Mouse (Mus musculus) embryonic facial prominence, embryonic 10.5 days (tissue): ENCODE results near the gene Acss1. TPM values are rescaled to one million over a fixed set of nuclear protein-coding genes. Genes with fewer than 3 reads are reported as not detected.

Experiments used
- DNase-seq: peaks from one replicate; pipeline ENCODE4 v3.0.0-alpha.2; 2017; ENCODE audit warnings: low spot score
- H3K27ac ChIP-seq: fragments of 300-500 bp; sonication (generic); replicated peaks from 2 replicates; pipeline ENCODE4 v1.5.1; 2016; ENCODE audit warnings: mild to moderate bottlenecking
- H3K27me3 ChIP-seq: fragments of 300-500 bp; sonication (generic); replicated peaks from 2 replicates; pipeline ENCODE4 v1.6.1; 2016; ENCODE audit warnings: low read depth, mild to moderate bottlenecking; ENCODE audit not compliant: poor library complexity, severe bottlenecking
- H3K36me3 ChIP-seq: fragments of 300-500 bp; sonication (generic); replicated peaks from 2 replicates; pipeline ENCODE4 v1.6.1; 2016; ENCODE audit warnings: mild to moderate bottlenecking, moderate library complexity
- H3K4me1 ChIP-seq: fragments of 300-500 bp; sonication (generic); 2 replicates; pipeline ENCODE4 v1.6.1; 2016
- H3K4me3 ChIP-seq: fragments of 300-500 bp; sonication (generic); 2 replicates; pipeline ENCODE4 v1.5.1; 2016; ENCODE audit warnings: mild to moderate bottlenecking, moderate library complexity
- H3K9me3 ChIP-seq: fragments of 300-500 bp; sonication (generic); 2 replicates; pipeline ENCODE4 v1.6.1; 2016; ENCODE audit warnings: mild to moderate bottlenecking
- WGBS: fragments of 180-500 bp; shearing (Covaris S2); methylation state at CpG from one replicate; pipeline ENCODE4 v1.1.7; 2016; 5-methylcytosine and 5-hydroxymethylcytosine counted together
- polyA plus RNA-seq: library from polyadenylated mRNA; unstranded; fragments of >200 nt; fragmentation: Nextera tagmentation; extraction: Ambion mirVana; gene quantifications from 2 replicates; pipeline ENCODE4 v1.2.1, GENCODE M21; 2016

Gene Acss1
- polyA plus RNA-seq, 1 experiment from 2014 or later = 9.3 TPM

DNA sequence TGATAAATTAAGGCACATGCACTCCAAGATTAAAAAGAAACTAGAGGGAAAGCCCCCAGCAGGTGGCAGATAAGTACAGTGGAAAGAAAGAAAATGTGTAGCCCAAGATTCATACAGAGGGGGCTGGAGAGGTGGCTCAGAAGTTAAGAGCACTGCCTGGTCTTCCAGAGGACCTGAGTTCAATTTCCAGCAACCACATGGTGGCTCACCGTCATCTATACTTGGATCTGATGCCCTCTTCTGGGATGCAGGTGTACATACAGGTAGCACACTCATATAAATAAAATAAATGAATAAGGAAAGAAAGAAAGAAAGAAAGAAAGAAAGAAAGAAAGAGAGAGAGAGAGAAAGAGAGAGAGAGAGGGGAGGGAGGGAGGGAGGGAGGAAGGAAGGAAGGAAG is 7.2 kb upstream of the Acss1 start:
- 38% methylated on average over 1 of the region's 1 CpGs for WGBS
- Histone ChIP-seq H3K4me1 (no peaks in the 10 kb centered on the region), H3K9me3 (no peaks in the 10 kb centered on the region), H3K36me3 (no peaks in the 10 kb centered on the region), H3K4me3 (no peak overlapping the region), H3K27ac (no peak overlapping the region), H3K27me3 (peaks cover 8% of the 10 kb centered on the region; the same call in 1 of the 2 replicates)
- DNase-seq = no peak

DNA sequence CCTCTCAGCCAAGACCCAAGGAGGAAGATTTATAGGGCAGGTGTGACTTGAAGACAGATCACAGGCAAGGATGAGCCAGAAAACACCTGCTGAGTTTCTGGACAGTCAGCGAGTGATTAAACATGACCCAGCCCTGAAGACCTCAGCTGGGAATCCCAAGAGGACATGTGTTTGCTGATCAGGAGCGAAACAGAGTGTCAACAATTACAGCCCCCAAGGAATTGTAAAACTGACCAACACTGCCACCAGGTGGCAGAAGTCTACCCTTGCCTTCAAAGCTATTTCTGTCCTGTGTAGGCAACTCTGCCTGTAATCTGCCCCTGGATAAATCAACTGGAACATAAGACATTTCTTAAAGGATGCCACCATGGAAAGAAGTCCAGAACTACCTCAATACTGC is 6.6 kb upstream of the Acss1 start:
- H3K4me3 ChIP-seq = no peak overlapping the region
- no peaks in the 10 kb centered on the region for H3K9me3 ChIP-seq
- H3K4me1 ChIP-seq = no peaks in the 10 kb centered on the region
- WGBS = 6% methylated on average over 2 of the region's 2 CpGs
- H3K27ac ChIP-seq = no peak overlapping the region
- peaks cover 14% of the 10 kb centered on the region for H3K27me3 ChIP-seq
- DNase-seq = peak; percentile 70
- no peaks in the 10 kb centered on the region for H3K36me3 ChIP-seq

DNA sequence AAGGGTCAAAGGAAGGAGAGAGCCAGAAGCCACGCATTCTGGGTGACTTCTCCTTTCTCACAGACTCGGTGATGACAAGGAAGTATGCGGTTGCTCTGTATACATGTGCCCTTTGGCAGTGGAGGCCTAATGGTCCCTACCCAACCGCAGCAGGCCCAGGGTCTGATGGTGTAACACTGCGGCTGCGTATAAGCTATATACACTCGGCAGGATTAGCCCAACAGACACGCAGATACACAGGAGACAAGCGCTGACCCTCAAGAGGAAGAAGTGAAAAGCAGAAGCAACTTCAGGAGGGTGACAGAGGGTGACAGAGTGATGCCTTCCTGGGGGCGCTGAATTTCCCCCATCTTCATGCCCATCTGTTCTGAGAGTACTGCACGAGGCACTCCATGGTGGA is 5.6 kb upstream of the Acss1 start:
- no peak overlapping the region for H3K4me3 ChIP-seq
- no peaks in the 10 kb centered on the region for H3K4me1 ChIP-seq
- H3K27me3 ChIP-seq = peaks cover 24% of the 10 kb centered on the region
- no peaks in the 10 kb centered on the region for H3K9me3 ChIP-seq
- H3K36me3 ChIP-seq = no peaks in the 10 kb centered on the region
- WGBS = 88% methylated on average over 11 of the region's 11 CpGs
- no peak overlapping the region for H3K27ac ChIP-seq
- DNase-seq = no peak

DNA sequence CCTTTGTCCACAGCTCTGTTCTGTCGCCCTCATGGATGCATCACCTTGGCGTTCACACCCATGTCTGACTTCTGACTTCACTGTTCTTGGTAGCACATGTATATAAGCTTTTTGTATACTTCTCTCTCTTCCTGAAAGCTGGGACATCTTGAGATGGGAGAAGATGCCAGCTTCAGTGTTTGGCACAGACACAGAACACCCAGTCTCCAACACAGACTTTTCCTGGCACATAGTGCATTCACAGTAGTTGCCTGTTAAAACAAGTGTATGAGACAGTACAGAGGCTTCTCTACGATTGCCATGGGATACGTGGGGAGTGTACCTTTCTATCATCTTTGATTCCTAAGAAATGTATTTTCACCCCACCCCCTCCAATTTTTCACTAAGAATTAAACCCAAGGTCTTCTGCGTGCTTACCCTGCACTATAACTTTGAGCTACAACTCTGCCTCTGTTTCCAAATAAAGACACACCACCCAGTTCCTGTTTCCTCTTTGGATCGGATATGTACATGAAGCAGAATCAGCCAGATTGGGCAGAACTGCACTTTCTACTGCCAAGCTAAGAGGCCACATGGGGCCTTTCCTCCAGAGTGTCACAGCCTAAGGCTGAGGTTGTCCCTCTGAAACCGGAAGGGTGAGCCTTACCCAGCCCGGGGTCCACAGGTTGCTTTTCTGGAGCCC is 3.5 kb upstream of the Acss1 start:
- Histone ChIP-seq H3K36me3 (no peaks in the 10 kb centered on the region), H3K4me1 (peaks cover 20% of the 10 kb centered on the region), H3K4me3 (no peak overlapping the region), H3K27me3 (peaks cover 46% of the 10 kb centered on the region), H3K27ac (no peak overlapping the region), H3K9me3 (no peaks in the 10 kb centered on the region)
- 85% methylated on average over 8 of the region's 8 CpGs for WGBS
- no peak for DNase-seq

DNA sequence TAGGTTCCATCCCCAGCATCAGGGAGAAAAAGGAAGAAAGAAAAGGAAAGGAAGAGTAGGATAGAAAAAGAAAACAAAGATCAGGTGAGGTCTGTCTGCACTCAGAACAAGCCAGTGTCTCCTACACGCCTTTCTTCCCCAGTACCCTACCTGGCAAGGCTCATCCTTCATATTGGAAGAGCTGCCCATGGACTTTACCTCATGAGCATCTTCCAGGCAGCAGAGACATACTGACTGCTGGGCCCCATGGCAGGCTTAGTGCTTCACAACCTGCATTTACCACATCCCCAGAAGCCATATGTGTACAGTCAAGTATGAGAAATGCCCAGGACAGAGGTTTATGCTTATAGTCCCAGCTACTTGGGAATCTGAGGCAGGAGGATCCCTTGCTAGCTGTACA is 2.6 kb upstream of the Acss1 start:
- peaks cover 22% of the 10 kb centered on the region for H3K4me1 ChIP-seq
- peaks cover 50% of the 10 kb centered on the region for H3K27me3 ChIP-seq
- H3K36me3 ChIP-seq = no peaks in the 10 kb centered on the region
- no peak overlapping the region for H3K4me3 ChIP-seq
- H3K9me3 ChIP-seq = no peaks in the 10 kb centered on the region
- no peak for DNase-seq
- H3K27ac ChIP-seq = no peak overlapping the region
- 89% methylated on average over 1 of the region's 1 CpGs for WGBS

DNA sequence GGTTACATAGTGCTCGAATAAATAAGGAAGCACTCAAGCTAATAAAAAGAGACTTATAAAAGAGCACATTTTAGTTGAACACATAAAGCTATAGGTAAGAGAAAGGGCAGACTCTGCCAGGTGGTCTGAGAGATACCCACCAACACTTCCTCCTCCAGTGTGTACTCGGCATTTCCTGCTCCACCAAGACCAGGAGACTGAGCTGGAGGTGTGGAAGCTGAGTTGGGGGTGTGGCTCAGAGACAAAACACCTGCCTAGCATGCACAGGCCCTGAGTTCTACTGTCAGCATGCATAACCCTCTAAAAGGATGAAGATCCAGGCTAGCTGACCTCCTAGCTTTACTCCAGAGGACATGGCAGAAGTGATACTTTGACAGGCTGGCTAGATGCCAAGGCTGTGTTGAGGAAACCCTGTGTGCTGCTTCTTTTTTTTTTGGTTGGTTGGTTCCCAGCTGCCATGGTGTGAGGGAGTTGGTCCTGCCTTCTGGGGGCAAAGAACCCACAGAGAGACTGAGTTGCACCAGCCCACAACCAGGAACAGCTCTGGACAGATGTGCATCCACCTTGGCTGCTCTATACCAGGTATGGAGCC is 1.2 kb upstream of the Acss1 start:
- Histone ChIP-seq H3K4me1 (peaks cover 28% of the 10 kb centered on the region), H3K9me3 (no peaks in the 10 kb centered on the region), H3K27ac (no peak overlapping the region), H3K4me3 (no peak overlapping the region), H3K36me3 (no peaks in the 10 kb centered on the region), H3K27me3 (peaks cover 61% of the 10 kb centered on the region)
- 70% methylated on average over 2 of the region's 2 CpGs for WGBS
- no peak for DNase-seq

DNA sequence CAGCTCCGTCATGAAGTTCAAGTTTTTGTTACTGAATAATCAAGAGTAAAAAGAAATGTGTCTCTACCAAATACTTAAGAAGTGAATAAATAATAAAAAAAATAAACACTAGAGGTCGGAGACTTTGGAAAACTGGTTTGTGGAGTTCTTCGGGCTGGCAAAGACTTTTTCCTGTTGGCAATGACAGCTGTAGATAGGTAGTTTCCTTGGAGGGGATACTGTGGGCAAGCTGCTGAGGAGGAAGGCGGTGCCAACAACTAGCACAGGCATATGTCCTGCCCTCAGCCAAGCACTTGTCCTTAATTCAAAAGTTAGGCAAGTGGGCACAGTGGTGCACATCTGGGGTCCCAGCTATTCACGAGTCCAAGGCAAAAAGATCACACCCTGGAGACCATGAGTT is 656 bp upstream of the Acss1 start:
- Histone ChIP-seq H3K27me3 (peaks cover 61% of the 10 kb centered on the region), H3K27ac (no peak overlapping the region), H3K4me1 (peaks cover 28% of the 10 kb centered on the region), H3K9me3 (no peaks in the 10 kb centered on the region), H3K36me3 (no peaks in the 10 kb centered on the region), H3K4me3 (no peak overlapping the region)
- DNase-seq = no peak
- 89% methylated on average over 5 of the region's 5 CpGs for WGBS

DNA sequence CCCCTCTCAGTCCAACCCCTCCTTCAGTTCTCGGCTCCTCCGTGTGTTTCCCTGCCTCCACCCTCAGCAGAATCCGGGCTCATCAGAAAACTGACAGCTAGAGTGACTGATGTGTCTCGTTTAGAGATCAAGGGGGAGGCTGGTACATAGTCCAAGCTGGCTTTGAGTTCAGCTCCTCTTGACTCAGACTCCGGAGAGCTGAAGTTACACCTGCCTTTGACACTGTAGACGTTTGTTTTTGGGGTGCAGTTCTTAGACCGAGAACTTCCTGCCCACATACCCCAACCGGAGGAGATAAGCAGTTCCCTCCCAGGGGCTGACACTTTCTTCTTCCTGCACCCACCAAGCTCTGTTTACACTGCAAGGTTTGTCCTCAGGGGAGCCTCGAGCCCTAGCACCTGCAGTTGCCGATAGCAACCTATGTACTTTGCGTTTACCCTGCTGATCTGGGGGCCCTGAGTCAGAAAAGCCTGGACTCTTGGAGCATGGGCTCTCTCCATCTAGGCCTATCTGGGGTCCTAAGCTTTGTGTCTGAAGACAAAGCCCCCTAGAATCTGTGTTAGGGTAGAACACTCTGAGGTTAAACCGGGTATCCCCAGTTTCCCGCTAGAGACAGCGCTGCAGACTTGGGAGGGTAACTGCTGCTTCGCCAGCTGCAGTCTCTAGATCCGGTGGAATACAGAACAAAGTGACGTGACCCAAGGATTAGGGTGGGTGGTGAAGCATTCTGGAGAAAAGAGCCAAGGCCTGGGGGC is 1.1 kb downstream of the Acss1 start:
- Histone ChIP-seq H3K27me3 (peaks cover 61% of the 10 kb centered on the region), H3K36me3 (no peaks in the 10 kb centered on the region), H3K9me3 (no peaks in the 10 kb centered on the region), H3K27ac (peak overlapping the region; percentile 81), H3K4me1 (peaks cover 28% of the 10 kb centered on the region), H3K4me3 (peak overlapping the region; percentile 78)
- peak; percentile 26 for DNase-seq
- WGBS = 3% methylated on average over 17 of the region's 17 CpGs

DNA sequence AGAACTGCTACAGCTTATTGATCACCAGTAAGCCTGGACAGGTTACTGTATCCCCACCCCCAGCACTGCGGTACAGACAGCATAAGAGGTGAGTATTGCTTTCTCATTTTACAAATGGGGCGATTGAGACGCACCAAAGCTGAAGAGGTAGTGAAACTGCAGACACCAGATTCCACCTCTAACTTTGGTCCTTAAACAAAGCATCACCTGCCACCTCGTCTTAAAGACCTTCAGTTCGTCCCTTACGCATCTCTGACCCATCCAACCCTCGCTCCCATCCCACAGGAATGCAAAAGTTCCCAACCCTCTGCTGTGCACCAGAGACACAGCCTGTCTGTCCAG is 1.6 kb downstream of the Acss1 start:
- Histone ChIP-seq H3K27ac (0 out of 2 replicates have a peak overlapping the region, but pooled peaks have one; percentile 81), H3K36me3 (no peaks in the 10 kb centered on the region), H3K4me3 (peak overlapping the region; percentile 78), H3K9me3 (no peaks in the 10 kb centered on the region), H3K4me1 (peaks cover 28% of the 10 kb centered on the region), H3K27me3 (peaks cover 61% of the 10 kb centered on the region)
- no peak for DNase-seq
- 48% methylated on average over 7 of the region's 7 CpGs for WGBS

DNA sequence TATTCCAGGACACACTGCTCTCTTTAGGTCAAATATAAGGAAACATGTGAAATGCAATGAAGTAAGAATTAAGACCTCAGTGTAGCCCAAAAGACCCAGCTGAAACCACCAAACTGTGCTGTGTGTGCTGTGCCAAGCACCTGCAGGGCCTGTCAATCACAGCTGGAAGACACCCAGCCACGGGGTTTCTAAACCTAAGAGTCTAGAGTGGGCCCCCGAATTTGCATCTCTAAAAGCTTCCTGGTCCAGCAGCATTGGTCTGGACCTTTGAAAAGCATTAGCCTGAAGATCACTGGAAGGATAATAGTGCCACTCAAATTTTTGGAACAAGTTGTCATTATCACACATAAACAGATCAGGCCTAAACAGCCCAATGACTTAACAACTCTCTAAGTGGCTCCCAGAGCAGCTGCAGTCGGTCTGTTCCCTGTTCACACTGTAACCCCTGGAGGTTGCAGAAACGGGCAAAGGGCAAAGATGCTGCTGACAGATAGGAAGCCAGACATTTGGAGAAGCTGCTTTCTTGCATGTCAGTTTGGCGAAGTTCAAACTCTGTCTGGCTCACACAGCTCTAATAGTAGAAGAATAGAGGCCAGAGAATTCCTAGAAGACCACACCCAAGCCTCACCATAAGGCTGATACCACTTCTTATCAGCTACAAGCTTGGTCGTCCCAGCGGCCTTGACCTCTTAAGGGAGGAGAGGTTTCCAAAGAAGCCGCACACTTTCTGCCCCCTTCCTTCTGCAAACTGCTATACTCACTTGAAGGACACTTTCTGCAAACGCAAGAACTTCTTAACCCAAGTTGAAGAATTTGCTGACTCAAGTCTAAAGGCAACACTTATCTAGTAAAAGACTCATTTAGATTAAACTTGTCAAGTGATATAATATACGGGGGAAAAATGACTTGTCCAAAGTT is 2.5 kb downstream of the Acss1 start:
- no peaks in the 10 kb centered on the region for H3K9me3 ChIP-seq
- H3K4me1 ChIP-seq = peaks cover 28% of the 10 kb centered on the region
- H3K36me3 ChIP-seq = no peaks in the 10 kb centered on the region
- H3K4me3 ChIP-seq = no peak overlapping the region
- peaks cover 55% of the 10 kb centered on the region for H3K27me3 ChIP-seq
- no peak overlapping the region for H3K27ac ChIP-seq
- no peak for DNase-seq
- 58% methylated on average over 10 of the region's 10 CpGs for WGBS

DNA sequence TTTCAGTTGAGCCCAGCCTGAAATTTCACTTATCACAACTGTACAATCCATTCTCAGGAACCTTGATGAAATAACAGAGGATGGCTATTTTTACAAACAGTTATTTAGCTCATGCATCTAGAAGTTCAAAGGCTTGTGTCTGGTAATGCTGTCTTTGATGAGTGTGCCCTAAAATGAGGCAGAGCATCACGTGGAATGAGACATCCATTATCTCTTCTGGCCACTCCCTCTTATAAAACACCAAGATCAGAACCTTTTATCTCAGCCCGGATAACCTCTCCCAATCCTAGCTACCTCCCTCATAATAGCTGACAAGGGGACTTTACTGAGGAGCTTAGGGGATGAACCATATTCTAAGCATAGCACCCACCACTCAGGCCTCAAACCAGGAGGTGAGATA is 3.3 kb downstream of the Acss1 start:
- WGBS = 72% methylated on average over 2 of the region's 2 CpGs
- H3K27me3 ChIP-seq = peaks cover 48% of the 10 kb centered on the region
- H3K36me3 ChIP-seq = no peaks in the 10 kb centered on the region
- no peak overlapping the region for H3K4me3 ChIP-seq
- H3K27ac ChIP-seq = no peak overlapping the region
- H3K9me3 ChIP-seq = no peaks in the 10 kb centered on the region
- peaks cover 28% of the 10 kb centered on the region for H3K4me1 ChIP-seq
- no peak for DNase-seq

DNA sequence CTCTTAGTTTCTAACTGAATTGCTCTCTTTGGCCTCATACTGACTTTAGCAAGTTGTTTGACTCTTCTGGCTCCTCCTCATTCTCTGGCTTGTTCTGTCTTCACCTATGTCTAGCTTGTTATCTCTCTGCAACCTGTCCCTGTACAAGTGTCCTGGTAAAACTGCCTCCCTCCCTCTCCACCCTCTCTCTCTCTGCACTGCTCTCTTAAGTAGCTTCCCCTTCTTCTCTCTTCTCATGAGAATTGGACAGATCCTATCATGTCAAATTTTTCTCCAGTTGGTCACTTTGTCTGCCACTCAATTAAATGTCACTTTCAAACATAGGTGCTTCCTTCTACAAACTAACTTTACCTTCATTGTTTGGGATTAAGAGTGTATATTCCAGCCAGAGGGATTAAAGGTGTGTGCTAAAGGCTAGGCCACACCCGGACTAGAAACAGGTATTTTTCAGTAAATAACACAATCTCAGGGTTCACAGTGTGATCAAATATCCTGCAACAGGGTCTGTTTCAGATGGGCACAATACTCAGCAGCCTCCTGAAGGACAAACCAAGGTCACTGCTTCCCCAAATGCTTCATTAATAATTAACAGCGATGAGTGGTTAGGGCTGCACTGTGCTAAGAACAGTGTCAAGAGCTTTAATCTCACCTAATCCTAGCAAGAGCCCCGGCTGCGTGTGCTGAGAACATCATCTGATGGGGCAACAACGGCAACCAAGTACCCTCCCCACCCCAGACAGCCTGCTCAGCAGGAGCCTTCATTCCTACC is 4.0 kb downstream of the Acss1 start:
- H3K27ac ChIP-seq = no peak overlapping the region
- H3K27me3 ChIP-seq = peaks cover 41% of the 10 kb centered on the region
- no peak for DNase-seq
- no peaks in the 10 kb centered on the region for H3K36me3 ChIP-seq
- H3K9me3 ChIP-seq = no peaks in the 10 kb centered on the region
- 79% methylated on average over 5 of the region's 5 CpGs for WGBS
- H3K4me3 ChIP-seq = no peak overlapping the region
- H3K4me1 ChIP-seq = peaks cover 28% of the 10 kb centered on the region
